ENCODE assay signal across 21 mouse cellular contexts in genomic region chr11:23181647-23182046, GRCm38 (mm10).
"Had no signal": no experiment of that assay in that cellular context is flagged by ENCODE, and none has a peak within 500 bp of the region (broad histone marks: within the 10 kb centered on the region; RNA-seq: fewer than 3 reads in every experiment).

No protein-coding gene starts in this region.

- H3K4me3 ChIP-seq: heart, adult 2 months; heart, embryonic 10.5 days; heart, embryonic 12.5 days; hindbrain, embryonic 10.5 days; hindbrain, embryonic 12.5 days; layer of hippocampus, adult 2 months; limb, embryonic 13.5 days; limb, embryonic 15.5 days; liver, embryonic 12.5 days had no signal

- H3K4me2 ChIP-seq: heart, embryonic 12.5 days; hindbrain, embryonic 12.5 days; hindbrain, embryonic 14.5 days; limb, embryonic 13.5 days; limb, embryonic 15.5 days; liver, embryonic 12.5 days had no signal

- DNase-seq: gastrocnemius, postnatal 10 days; gastrocnemius, postnatal 25 days; heart, adult 2 months; heart, postnatal 10 days; heart, postnatal 4 days; kidney, adult 18-20 months; kidney, adult 8-10 months; kidney, postnatal 10 days; kidney, postnatal 25 days; kidney, postnatal 4 days; layer of hippocampus, postnatal 36 days; left cerebral cortex, postnatal 4 days had no signal

- H3K36me3 ChIP-seq: heart, embryonic 10.5 days; heart, embryonic 12.5 days; hindbrain, embryonic 10.5 days; hindbrain, embryonic 12.5 days; limb, embryonic 13.5 days; limb, embryonic 15.5 days; liver, embryonic 12.5 days had no signal

- H3K27me3 ChIP-seq: heart, embryonic 12.5 days; hindbrain, embryonic 12.5 days; limb, embryonic 13.5 days; limb, embryonic 15.5 days; liver, embryonic 12.5 days had no signal
